Mouse (Mus musculus) layer of hippocampus, postnatal 10 days (tissue): ENCODE measurements around the gene Nphs1. TPM values are rescaled to one million over a fixed set of nuclear protein-coding genes. Genes with fewer than 3 reads are reported as not detected.

Experiments used
- DNase-seq, 2 experiments: peaks; one replicate each; pipeline ENCODE4 v3.0.0; 2021; ENCODE audit warnings: low spot score in 2 of 2
- long read RNA-seq: library from polyadenylated mRNA; stranded (forward); transcript quantifications from one replicate; pipeline ENCODE4 v2.0.0, GENCODE M21; 2023
- total RNA-seq, 2 experiments: library from RNA; stranded (reverse); gene quantifications; 2 replicates each; pipeline ENCODE4 v1.2.3; 2021

Nphs1 gene
- total RNA-seq = under 1 TPM; 0.55 to 0.62 TPM
- long read RNA-seq, partial matches to known transcripts = 0 of 1 reads
- long read RNA-seq, other reads (novel, unspliced or antisense) = 1 of 1 reads

- peak; percentile 74 to 76 for DNase-seq
These were observed at the start of gene Nphs1, which contains the start of gene Kirrel2 for GRCm38 (mm10) chr7:30457629-30458330. Nphs1 (plus strand) TSS chr7:30458315. Kirrel2 (minus strand) TSS chr7:30457690.

- DNase-seq = no peak
These were observed 49.5 kb upstream of the Nphs1 start for GRCm38 (mm10) chr7:30408639-30409038.

GRCm38 (mm10) chr7:30409789-30410188 is 48.3 kb upstream of the Nphs1 start:
- no peak for DNase-seq

GRCm38 (mm10) chr7:30411023-30411422 is 47.1 kb upstream of the Nphs1 start:
- DNase-seq = no peak

DNA sequence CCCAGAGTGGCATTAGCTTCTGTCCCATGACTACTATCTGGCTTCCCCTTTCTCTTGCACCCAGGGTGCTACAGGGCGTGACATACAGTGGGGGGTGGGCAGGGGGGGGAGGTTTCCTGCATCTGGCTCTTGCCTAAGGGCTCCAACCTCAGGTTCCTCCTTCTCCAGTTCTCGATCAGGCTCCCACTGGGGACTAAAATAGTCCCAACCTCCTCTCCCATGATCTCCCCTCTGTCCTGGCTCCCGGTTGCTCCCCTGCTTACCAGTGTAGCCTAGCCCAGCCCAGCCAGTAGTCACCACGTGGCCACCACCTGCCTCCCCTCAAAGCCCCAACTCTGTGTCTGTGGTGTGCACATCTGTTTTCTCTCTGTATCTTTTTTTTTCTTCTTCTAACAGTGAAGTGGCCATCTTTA is 45.4 kb upstream of the Nphs1 start:
- DNase-seq = no peak

DNA sequence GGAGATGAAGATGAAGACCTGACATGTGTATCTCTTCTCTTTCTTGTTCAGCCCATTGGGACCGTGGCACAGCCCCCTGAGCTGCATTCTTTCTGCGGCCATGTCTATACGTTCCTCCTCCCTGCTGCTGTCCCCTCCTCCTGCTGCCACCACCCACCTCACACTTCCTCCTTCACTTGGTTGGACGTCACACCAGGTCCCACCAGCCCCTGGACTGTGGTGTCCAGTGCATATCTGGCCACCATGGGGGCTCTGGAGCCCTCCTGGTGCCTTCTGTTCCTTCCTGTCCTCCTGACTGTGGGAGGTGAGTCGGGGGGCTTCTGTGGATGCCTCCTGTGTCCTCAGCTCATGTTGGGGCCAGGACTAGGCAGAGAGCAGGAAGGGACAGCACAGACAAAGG is 44.5 kb upstream of the Nphs1 start, which contains the start of gene Tyrobp:
TSS of gene Tyrobp (plus strand) at position 165 of the 400 bp plus-strand sequence.
- no peak for DNase-seq

DNA sequence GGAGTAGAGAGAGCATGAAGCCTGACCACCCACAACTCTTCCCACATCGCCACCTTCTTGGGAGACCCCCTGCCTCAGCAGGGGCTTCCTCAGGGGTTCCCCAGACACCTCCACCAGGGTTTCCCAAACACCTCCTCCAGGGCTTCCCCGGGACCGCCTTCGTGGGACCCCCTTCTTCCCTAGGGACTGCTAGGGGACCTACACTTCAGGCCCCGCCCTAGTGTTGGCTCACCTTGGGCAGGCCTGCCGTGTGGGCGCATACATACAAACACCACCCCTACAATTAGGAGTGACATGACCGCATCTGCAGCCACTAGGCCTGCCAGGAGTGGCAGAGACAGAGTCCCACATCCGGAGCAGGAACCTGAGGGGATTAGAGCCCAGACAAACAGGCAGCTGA is 40.3 kb upstream of the Nphs1 start:
- DNase-seq = no peak

GRCm38 (mm10) chr7:30419561-30420499 is 38.3 kb upstream of the Nphs1 start, which contains the start of gene Hcst:
Hcst (minus strand) TSS chr7:30419854.
- DNase-seq = no peak

DNA sequence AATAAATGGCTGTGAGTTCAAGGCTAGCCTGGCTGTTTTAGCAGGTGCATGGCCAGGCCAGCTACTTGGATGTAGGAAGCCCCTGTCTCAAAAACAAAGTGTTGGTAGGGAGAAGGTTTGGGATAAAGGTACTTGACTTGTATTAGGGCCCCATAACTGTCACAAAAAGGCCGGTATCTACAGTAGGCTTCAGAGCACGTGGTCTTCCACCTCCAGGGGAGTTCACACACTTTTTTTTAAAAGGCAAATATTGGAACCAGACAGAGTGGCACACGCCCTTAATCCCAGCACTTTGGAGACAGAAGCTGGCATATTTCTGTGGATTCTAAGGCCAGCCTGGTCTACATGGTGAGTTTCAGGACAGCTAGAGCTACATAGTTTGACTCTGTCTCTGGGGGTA is 37.4 kb upstream of the Nphs1 start:
- no peak for DNase-seq

- DNase-seq = peak; percentile 38 to 52
These were observed 36.8 kb upstream of the Nphs1 start, which contains the start of gene Nfkbid for GRCm38 (mm10) chr7:30421175-30421889. Nfkbid (plus strand) TSS chr7:30421732.

- peak; percentile 89 to 91 for DNase-seq
These were observed 36.2 kb upstream of the Nphs1 start for GRCm38 (mm10) chr7:30421890-30422435.

- no peak for DNase-seq
These were observed 35.6 kb upstream of the Nphs1 start for GRCm38 (mm10) chr7:30422560-30422959.

DNA sequence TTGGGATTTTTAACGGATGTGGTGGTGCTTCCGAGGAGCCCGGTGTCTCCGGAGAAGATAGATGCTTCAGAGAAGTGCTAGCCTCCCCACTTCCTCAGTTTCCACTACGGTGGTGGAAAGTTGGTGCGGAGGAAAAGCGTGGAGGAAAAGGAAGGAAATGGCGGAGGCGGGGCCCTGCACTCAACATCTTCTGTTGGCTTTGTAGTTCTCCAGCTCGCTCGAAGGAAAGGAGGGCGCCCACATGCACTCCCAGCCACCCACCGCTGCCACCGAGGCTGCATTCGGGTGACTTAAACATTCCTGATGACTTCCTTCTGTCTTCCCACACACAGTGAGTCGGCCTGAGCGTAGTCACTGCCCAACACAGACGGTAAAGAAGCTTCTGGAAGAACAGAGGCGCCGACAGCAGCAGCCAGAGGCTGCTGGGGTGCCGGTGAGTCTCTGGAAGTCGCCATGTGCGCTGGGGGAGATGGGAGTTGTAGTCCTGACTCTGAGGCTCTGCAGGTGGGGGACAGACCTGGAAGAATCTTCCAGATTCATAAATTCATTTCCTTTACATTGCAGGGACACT is 35.0 kb upstream of the Nphs1 start:
- peak in 1 of 2 experiments; percentile 40 for DNase-seq

DNA sequence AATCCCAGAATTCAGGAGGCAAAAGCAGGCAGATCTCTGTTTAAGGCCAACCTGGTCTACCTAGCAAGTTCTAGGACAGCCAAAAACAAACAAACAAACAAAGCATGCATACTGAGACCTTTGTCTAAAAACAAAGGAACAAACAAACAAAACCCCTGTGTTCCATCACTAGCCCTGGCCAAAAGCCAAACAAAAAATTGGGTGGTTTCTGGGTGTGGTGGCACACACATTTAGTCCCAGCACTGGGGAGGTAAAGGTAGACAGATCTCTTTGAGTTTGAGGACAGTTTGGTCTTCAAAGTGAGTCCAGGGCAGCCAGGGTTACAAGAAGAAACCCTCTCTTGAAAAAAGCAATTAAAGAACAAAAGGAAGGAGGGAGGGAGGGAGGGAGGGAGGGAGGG is 28.8 kb upstream of the Nphs1 start:
- no peak for DNase-seq

DNA sequence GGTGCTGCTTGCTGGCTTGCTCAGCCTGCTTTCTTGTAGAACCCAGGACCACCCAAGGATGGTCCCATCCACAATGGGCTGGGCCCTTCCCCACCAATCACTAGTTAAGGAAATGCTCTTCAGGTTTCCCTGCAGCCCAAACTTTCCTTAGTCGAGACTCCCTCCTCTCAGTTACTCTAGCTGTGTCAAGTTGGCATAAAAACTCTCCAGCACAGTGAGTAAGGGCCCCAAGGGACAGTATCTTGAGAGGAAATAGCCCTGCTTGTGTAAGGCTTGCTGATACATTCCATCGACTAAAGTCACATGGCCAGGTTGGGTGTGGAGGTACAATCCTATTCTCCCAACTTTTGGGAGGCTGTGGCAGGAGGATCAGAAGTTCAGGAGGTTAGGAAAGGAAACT is 27.9 kb upstream of the Nphs1 start:
- no peak for DNase-seq

- DNase-seq = peak; percentile 74 to 83
These were observed 26.3 kb upstream of the Nphs1 start for GRCm38 (mm10) chr7:30431793-30432192.

GRCm38 (mm10) chr7:30434238-30434637 is 23.9 kb upstream of the Nphs1 start:
- no peak for DNase-seq

DNA sequence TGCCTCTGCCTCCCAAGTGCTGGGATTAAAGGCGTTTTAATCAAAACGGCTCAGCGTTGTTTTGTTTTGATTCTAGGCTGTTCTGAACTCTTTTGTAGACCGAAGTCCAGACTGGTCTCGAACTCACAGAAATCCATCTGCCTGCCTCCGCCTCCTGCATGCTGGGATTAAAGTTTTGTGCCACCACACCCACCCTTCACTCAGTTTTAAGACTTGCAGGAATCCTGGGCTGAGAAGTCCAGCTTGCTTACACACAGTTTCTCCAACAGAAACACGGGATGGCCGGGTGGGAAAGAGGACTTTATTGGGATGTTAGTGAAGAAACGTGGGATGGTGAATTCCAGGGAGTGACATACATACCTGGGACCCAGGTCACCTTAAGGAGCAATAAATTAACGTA is 23.4 kb upstream of the Nphs1 start:
- no peak for DNase-seq

- DNase-seq = no peak
These were observed 23.0 kb upstream of the Nphs1 start for GRCm38 (mm10) chr7:30435156-30435555.

DNA sequence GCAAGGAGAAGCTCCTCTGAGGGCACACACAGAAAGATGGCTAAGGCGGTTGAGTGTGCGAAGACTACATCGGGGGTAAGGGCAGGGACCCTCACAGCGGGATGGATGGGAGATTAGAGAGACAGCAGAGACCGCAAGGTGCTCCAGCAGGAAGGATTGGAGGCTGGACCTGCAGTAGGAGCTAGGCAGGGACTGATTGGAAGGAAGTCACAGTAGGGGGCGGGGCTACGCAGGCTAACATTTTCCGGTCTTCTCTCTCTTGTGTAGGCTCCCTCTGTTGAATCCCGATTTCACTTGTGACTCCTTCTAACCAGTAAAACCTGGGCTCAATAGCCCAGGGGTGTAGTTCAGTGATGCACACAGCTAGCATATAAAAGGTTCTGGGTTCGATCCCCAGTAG is 21.2 kb upstream of the Nphs1 start:
- no peak for DNase-seq
